Mouse (Mus musculus) heart, adult 2 months (tissue): Measurements from ENCODE around the gene Ptgr1.

Experiments used
- CTCF ChIP-seq: fragments of 200-600 bp; IDR thresholded peaks from 2 replicates; pipeline ENCODE4 v1.8.1; 2022; ENCODE audit warnings: antibody characterized with exemption, mild to moderate bottlenecking, moderate library complexity
- EP300 ChIP-seq: fragments of 200-500 bp; IDR thresholded peaks from 2 replicates; pipeline ENCODE4 v1.6.1; 2011; ENCODE audit warnings: low read depth, low read length, control low read depth; ENCODE audit not compliant: insufficient read depth
- POLR2A ChIP-seq: fragments of 200-500 bp; IDR thresholded peaks from 2 replicates; pipeline ENCODE4 v1.6.1; 2011; ENCODE audit warnings: mild to moderate bottlenecking, low read depth, low read length, control low read depth; ENCODE audit not compliant: insufficient read depth

GRCm38 (mm10) chr4:58965136-58965535 is 21.8 kb downstream of the Ptgr1 start:
- TF ChIP-seq CTCF, result no peak
- no peak for TF ChIP-seq EP300
- TF ChIP-seq POLR2A, result no peak
